Mouse (Mus musculus) cerebellum, adult 8-10 months (tissue): ENCODE results near the gene Glt8d1.
A peak's percentile ranks its signal among the peaks of the same experiment; 100 is the strongest.

Source experiments
- DNase-seq: peaks from one replicate; pipeline ENCODE4 v3.0.0; 2022

Gene Glt8d1

GRCm38 (mm10) chr14:31001307-31002205 lies at the start of gene Glt8d1, which contains the start of gene Spcs1:
Gene Glt8d1 (plus strand): TSS chr14:31001400.
Gene Spcs1 (minus strand): TSS chr14:31001672.
- DNase-seq, result peak; percentile 82

- no peak for DNase-seq
Measured at GRCm38 (mm10) chr14:30958517-30958916, 42.7 kb upstream of the Glt8d1 start.

- DNase-seq, result no peak
Measured at GRCm38 (mm10) chr14:30959031-30959430, 42.2 kb upstream of the Glt8d1 start.

GRCm38 (mm10) chr14:30960366-30960765 lies 40.8 kb upstream of the Glt8d1 start:
- DNase-seq, result no peak

- no peak for DNase-seq
Measured at GRCm38 (mm10) chr14:30974204-30974603, 27.0 kb upstream of the Glt8d1 start.

GRCm38 (mm10) chr14:30976222-30976621 lies 25.0 kb upstream of the Glt8d1 start:
- DNase-seq, result no peak

- no peak for DNase-seq
Measured at GRCm38 (mm10) chr14:30996417-30996816, 4.8 kb upstream of the Glt8d1 start.

GRCm38 (mm10) chr14:31000356-31000755 lies 844 bp upstream of the Glt8d1 start:
- no peak for DNase-seq

- no peak for DNase-seq
Measured at GRCm38 (mm10) chr14:31000816-31001306, 339 bp upstream of the Glt8d1 start.

- DNase-seq, result no peak
Measured at GRCm38 (mm10) chr14:31004527-31004926, 3.3 kb downstream of the Glt8d1 start.

GRCm38 (mm10) chr14:31006779-31007178 lies 5.6 kb downstream of the Glt8d1 start:
- DNase-seq, result no peak

- DNase-seq, result no peak
Measured at GRCm38 (mm10) chr14:31011588-31011987, 10.4 kb downstream of the Glt8d1 start.

GRCm38 (mm10) chr14:31013928-31014327 lies 12.7 kb downstream of the Glt8d1 start:
- DNase-seq, result no peak

- no peak for DNase-seq
Measured at GRCm38 (mm10) chr14:31016063-31016462, 14.9 kb downstream of the Glt8d1 start.

- DNase-seq, result no peak
Measured at GRCm38 (mm10) chr14:31017854-31018253, 16.7 kb downstream of the Glt8d1 start.

- DNase-seq, result peak; percentile 96
Measured at GRCm38 (mm10) chr14:31018860-31019291, 17.7 kb downstream of the Glt8d1 start, which contains the start of the genes Pbrm1 and Gnl3. Gene Pbrm1 (plus strand): TSS chr14:31019138. Gene Gnl3 (minus strand): TSS chr14:31019152.

GRCm38 (mm10) chr14:31019331-31020205 lies 18.4 kb downstream of the Glt8d1 start:
- DNase-seq, result no peak

- DNase-seq, result no peak
Measured at GRCm38 (mm10) chr14:31022579-31022978, 21.4 kb downstream of the Glt8d1 start.

GRCm38 (mm10) chr14:31025785-31026184 lies 24.6 kb downstream of the Glt8d1 start:
- no peak for DNase-seq

GRCm38 (mm10) chr14:31045296-31045695 lies 44.1 kb downstream of the Glt8d1 start:
- no peak for DNase-seq

- no peak for DNase-seq
Measured at GRCm38 (mm10) chr14:31045817-31046216, 44.6 kb downstream of the Glt8d1 start.
